Mouse (Mus musculus) G1E (cell line): ENCODE measurements around the gene Usp34.
"Not testable (repeated sequence)": the region's sequence is repeated elsewhere in the genome, so short reads cannot be mapped to it uniquely, and the experiment has no call there.

ENCODE experiments used
- CTCF ChIP-seq: IDR thresholded peaks from 2 replicates; pipeline ENCODE4 v1.5.1; 2012; ENCODE audit warnings: low read depth, low read length, inconsistent platforms, mixed read lengths
- GATA1 ChIP-seq: IDR thresholded peaks from 2 replicates; pipeline ENCODE4 v1.6.1; 2012; ENCODE audit warnings: borderline replicate concordance, low read length, inconsistent platforms, mixed read lengths
- TAL1 ChIP-seq: conservative IDR thresholded peaks from 2 replicates; pipeline ENCODE4 v1.6.1; 2012; ENCODE audit warnings: low read depth, low read length, inconsistent platforms, mixed read lengths

- not testable (repeated sequence) for TF ChIP-seq CTCF, GATA1, TAL1
These were observed 1.5 kb upstream of the Usp34 start for GRCm38 (mm10) chr11:23305101-23305672.
